Comparison of ENCODE assay signal across 8 mouse cellular contexts in the genomic region with DNA sequence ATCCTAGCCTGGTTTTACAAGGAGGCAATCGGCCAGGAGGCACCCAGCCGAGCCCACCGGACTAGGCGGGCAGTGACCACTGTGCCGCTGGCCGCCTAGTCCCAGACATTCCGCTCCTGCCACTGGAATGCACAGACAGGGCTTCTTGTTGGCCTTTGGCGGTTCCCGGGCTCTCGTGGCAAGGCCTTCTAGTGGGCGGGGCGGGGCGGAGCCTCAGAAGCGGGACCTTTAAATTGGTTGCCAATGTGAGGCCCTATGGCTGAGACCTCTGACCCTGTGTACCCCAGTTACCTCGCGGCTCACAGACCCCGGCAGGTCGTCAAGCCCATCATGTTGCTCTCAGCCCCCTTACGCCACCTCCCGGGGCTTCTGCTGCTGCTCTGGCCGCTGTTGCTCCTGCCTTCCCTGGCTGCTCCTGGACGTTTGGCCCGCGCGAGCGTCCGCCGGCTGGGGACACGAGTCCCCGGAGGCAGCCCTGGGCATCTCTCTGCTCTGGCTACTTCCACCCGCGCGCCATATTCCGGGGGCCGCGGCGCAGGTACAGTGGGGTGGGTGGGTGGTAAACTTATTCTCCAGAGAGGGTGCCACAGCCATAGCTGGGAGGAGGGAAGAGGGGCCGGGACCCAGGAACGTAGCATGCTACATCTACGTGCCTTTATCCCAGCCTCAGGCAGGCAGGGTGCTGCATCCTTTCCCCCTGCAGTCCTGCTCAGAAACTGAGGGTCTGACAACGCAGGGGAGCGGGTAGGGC. TPM values are rescaled to one million over a fixed set of nuclear protein-coding genes. Genes with fewer than 3 reads are reported as not detected.
A peak's percentile ranks its signal among the peaks of the same experiment; 100 is the strongest.
DNase-seq lines count a peak whose midpoint lies in the region; ATAC-seq and TF ChIP-seq lines count a peak whose summit lies in the region.

A gene (plus strand): TSS at position 216 of the 751 bp plus-strand sequence.

- no peaks in the 10 kb centered on the region for H3K79me2 ChIP-seq in C2C12 (ENCODE audit: control insufficient read depth, insufficient read depth)
- no peaks in the 10 kb centered on the region for H3K79me2 ChIP-seq in heart, adult 2 months (replicated peaks; ENCODE audit: control insufficient read depth, insufficient read depth, low read length)

- peak within 1 kb of the TSS; percentile 66 for H3ac ChIP-seq in C2C12 (ENCODE audit: control insufficient read depth, insufficient read length, low read depth)

- intact Hi-C loops in heart, adult 2 months (cut with DNase I): no loop called here

- peaks cover 4% of the 10 kb centered on the region; the same call in 1 of the 2 replicates for H3K4me1 ChIP-seq in embryonic facial prominence, embryonic 11.5 days (ENCODE audit: control insufficient read depth, insufficient read depth, low read length)
- H3K4me1 ChIP-seq in heart, adult 2 months (ENCODE audit: control insufficient read depth, insufficient read depth, low read length): peaks cover 2% of the 10 kb centered on the region; the same call in 1 of the 2 replicates
- peaks cover 3% of the 10 kb centered on the region; the same call in 1 of the 2 replicates for H3K4me1 ChIP-seq in intestine, postnatal 0 days (replicated peaks; ENCODE audit: control insufficient read depth, insufficient read depth, low read length)
- H3K4me1 ChIP-seq in liver, embryonic 15.5 days (replicated peaks): peaks cover 9% of the 10 kb centered on the region

- H3K36me3 ChIP-seq in C2C12 (ENCODE audit: control insufficient read depth, insufficient read depth): no peaks in the 10 kb centered on the region
- no peaks in the 10 kb centered on the region for H3K36me3 ChIP-seq in embryonic facial prominence, embryonic 11.5 days (replicated peaks; ENCODE audit: control insufficient read depth, insufficient read depth, low read depth, low read length)
- H3K36me3 ChIP-seq in heart, adult 2 months (ENCODE audit: control insufficient read depth, insufficient read depth, low read length): no peaks in the 10 kb centered on the region
- H3K36me3 ChIP-seq in intestine, postnatal 0 days (ENCODE audit: control insufficient read depth, insufficient read depth): no peaks in the 10 kb centered on the region
- H3K36me3 ChIP-seq in liver, embryonic 15.5 days (replicated peaks): no peaks in the 10 kb centered on the region

- no peak within 1 kb of the TSS for H3K27ac ChIP-seq in embryonic facial prominence, embryonic 11.5 days (replicated peaks; ENCODE audit: low read depth, low read length)
- H3K27ac ChIP-seq in heart, adult 2 months: no peak within 1 kb of the TSS
- no peak within 1 kb of the TSS for H3K27ac ChIP-seq in intestine, postnatal 0 days (ENCODE audit: low read depth, low read length)
- no peak within 1 kb of the TSS for H3K27ac ChIP-seq in liver, embryonic 15.5 days (replicated peaks)

- no peaks in the 10 kb centered on the region for H3K27me3 ChIP-seq in C2C12 (ENCODE audit: control insufficient read depth, insufficient read depth, insufficient read length)
- no peaks in the 10 kb centered on the region for H3K27me3 ChIP-seq in embryonic facial prominence, embryonic 11.5 days (ENCODE audit: control insufficient read depth, insufficient read depth, low read length)
- 0 out of 2 replicates have a peak, but pooled peaks cover 1% of the 10 kb centered on the region for H3K27me3 ChIP-seq in heart, adult 2 months (ENCODE audit: control insufficient read depth, insufficient read depth, low read length)
- H3K27me3 ChIP-seq in intestine, postnatal 0 days (replicated peaks; ENCODE audit: control insufficient read depth, insufficient read depth, low read length): no peaks in the 10 kb centered on the region; the same call in 1 of the 2 replicates
- H3K27me3 ChIP-seq in liver, embryonic 15.5 days: peaks cover 31% of the 10 kb centered on the region

- peak; percentile 79 for ATAC-seq in embryonic facial prominence, embryonic 11.5 days (replicated peaks; ENCODE audit: insufficient number of reproducible peaks, low FRiP score, low TSS enrichment, low read depth)
- no peak; the same call in 1 of the 2 replicates for ATAC-seq in intestine, postnatal 0 days
- ATAC-seq in liver, embryonic 15.5 days (ENCODE audit: insufficient read depth): no peak

- no peak for TF ChIP-seq CTCF in C2C12 (IDR thresholded peaks at IDR 0.05; ENCODE audit: control insufficient read depth, insufficient read depth, insufficient read length)
- TF ChIP-seq CTCF in heart, adult 2 months (IDR thresholded peaks at IDR 0.05): peak; percentile 37
- peak; percentile 32 for TF ChIP-seq CTCF in intestine, postnatal 0 days (IDR thresholded peaks at IDR 0.05; ENCODE audit: low read depth)

- no peak for TF ChIP-seq EP300 in heart, adult 2 months (IDR thresholded peaks at IDR 0.05; ENCODE audit: insufficient read depth, low read depth, low read length)

- H3K4me2 ChIP-seq in embryonic facial prominence, embryonic 11.5 days (ENCODE audit: low read depth, low read length): peak within 1 kb of the TSS; percentile 97
- H3K4me2 ChIP-seq in intestine, postnatal 0 days (replicated peaks; ENCODE audit: low read depth): peak within 1 kb of the TSS; percentile 87
- H3K4me2 ChIP-seq in liver, embryonic 15.5 days: peak within 1 kb of the TSS; percentile 73

- no peaks in the 10 kb centered on the region for H3K79me3 ChIP-seq in C2C12 (ENCODE audit: low read depth)

- no peaks in the 10 kb centered on the region for H3K9me3 ChIP-seq in embryonic facial prominence, embryonic 11.5 days (replicated peaks; ENCODE audit: control insufficient read depth, low read length)
- no peaks in the 10 kb centered on the region for H3K9me3 ChIP-seq in intestine, postnatal 0 days (ENCODE audit: control insufficient read depth)
- no peaks in the 10 kb centered on the region for H3K9me3 ChIP-seq in liver, embryonic 15.5 days (replicated peaks)

- TF ChIP-seq POLR2A in heart, adult 2 months (IDR thresholded peaks at IDR 0.05; ENCODE audit: insufficient read depth, low read depth, low read length): no peak

- peak; percentile 86 for DNase-seq in adrenal gland, postnatal 14 days
- DNase-seq in embryonic facial prominence, embryonic 11.5 days (ENCODE audit: low spot score): peak; percentile 80
- DNase-seq in heart, adult 2 months: peak; percentile 79 to 83
- peak; percentile 16 for DNase-seq in naive thymus-derived CD4-positive, alpha-beta T cell, adult 2 months (ENCODE audit: low read depth)
- peak; percentile 83 for DNase-seq in testis, postnatal 10 days (ENCODE audit: low spot score)

- H3K4me3 ChIP-seq in C2C12 (ENCODE audit: insufficient read depth, poor library complexity, severe bottlenecking): no peak within 1 kb of the TSS
- H3K4me3 ChIP-seq in embryonic facial prominence, embryonic 11.5 days (ENCODE audit: low read depth, low read length): peak within 1 kb of the TSS; percentile 43
- H3K4me3 ChIP-seq in heart, adult 2 months: peak within 1 kb of the TSS; percentile 28
- H3K4me3 ChIP-seq in intestine, postnatal 0 days (ENCODE audit: low read depth, low read length): peak within 1 kb of the TSS; percentile 38
- peak within 1 kb of the TSS; percentile 42 for H3K4me3 ChIP-seq in liver, embryonic 15.5 days (replicated peaks)

- peak within 1 kb of the TSS; percentile 58 for H3K9ac ChIP-seq in embryonic facial prominence, embryonic 11.5 days (replicated peaks; ENCODE audit: low read length)
- peak within 1 kb of the TSS; percentile 27; the same call in 1 of the 2 replicates for H3K9ac ChIP-seq in heart, adult 2 months (ENCODE audit: low read depth, low read length)
- H3K9ac ChIP-seq in intestine, postnatal 0 days (ENCODE audit: low read depth, low read length): peak within 1 kb of the TSS; percentile 55
- H3K9ac ChIP-seq in liver, embryonic 15.5 days: peak within 1 kb of the TSS; percentile 4; the same call in 1 of the 2 replicates

- WGBS in embryonic facial prominence, embryonic 11.5 days: 1% methylated on average over 42 of the region's 42 CpGs
- 3% methylated on average over 42 of the region's 42 CpGs for WGBS in heart, adult 2 months
- 2% methylated on average over 42 of the region's 42 CpGs for WGBS in intestine, postnatal 0 days
- WGBS in liver, embryonic 15.5 days (ENCODE audit: insufficient replicate concordance): 3% methylated on average over 42 of the region's 42 CpGs

TF ChIP-seq in C2C12, 6 proteins besides CTCF, POLR2A, EP300 and RAD21:
- no peak for TF ChIP-seq MYOD1 (IDR thresholded peaks at IDR 0.05; ENCODE audit: control insufficient read depth, insufficient read length, low read depth)
- TF ChIP-seq USF1 (IDR thresholded peaks at IDR 0.05; ENCODE audit: low read depth): no peak
- no peak for TF ChIP-seq FOSL1 (IDR thresholded peaks at IDR 0.05; ENCODE audit: insufficient read depth, low read length, poor library complexity, severe bottlenecking)
- no peak for TF ChIP-seq CEBPB (IDR thresholded peaks at IDR 0.05; ENCODE audit: low read depth)
- no peak for TF ChIP-seq MAX (IDR thresholded peaks at IDR 0.05)
- TF ChIP-seq MYOG (IDR thresholded peaks at IDR 0.05; ENCODE audit: control insufficient read depth, extremely low read depth, insufficient read length): no peak

RNA-seq across cellular contexts. Expression of the gene that starts here (rescaled TPM):
- 0.16 TPM for polyA plus RNA-seq in C2C12 (2012; fragmentation: generic; extraction: Trizol)
- total RNA-seq in adrenal gland, postnatal 14 days (2021): not detected in 2 replicates
- polyA plus RNA-seq in embryonic facial prominence, embryonic 11.5 days (2014; fragmentation: Nextera tagmentation; extraction: Ambion mirVana): 1.4 and 1.9 TPM in 2 replicates
- total RNA-seq in heart, adult 2 months (2021): not detected
- not detected in 2 replicates for polyA plus RNA-seq in heart, adult 2 months (2012; rRNA removed)
- not detected in 2 replicates for polyA plus RNA-seq in intestine, postnatal 0 days (2015; fragmentation: Nextera tagmentation; extraction: Ambion mirVana)
- polyA plus RNA-seq in liver, embryonic 15.5 days (2015; fragmentation: Nextera tagmentation; extraction: Ambion mirVana): 0.09 and 0.17 TPM in 2 replicates

Comparison
In these comparisons a context has a peak if more than half of its experiments do, and no peak if none do; other contexts are left out.
1. Peak in DNase-seq in adrenal gland, postnatal 14 days; RNA of the gene not detected or under 1 TPM.
2. Peak in DNase-seq, H3K4me3 ChIP-seq and H3K9ac ChIP-seq in heart, adult 2 months; RNA of the gene not detected or under 1 TPM.
3. DNase-seq: peak in every context shown above with its lines; median percentile 86 in adrenal gland, postnatal 14 days; 83 in testis, postnatal 10 days; 81 in heart, adult 2 months; 80 in embryonic facial prominence, embryonic 11.5 days; 16 in naive thymus-derived CD4-positive, alpha-beta T cell, adult 2 months.
4. H3K9ac ChIP-seq: peak in every context shown above with its lines; median percentile 58 in embryonic facial prominence, embryonic 11.5 days; 55 in intestine, postnatal 0 days; 27 in heart, adult 2 months; 4 in liver, embryonic 15.5 days.